Mouse (Mus musculus): ENCODE results near the gene Prkacb. TPM values are rescaled to one million over a fixed set of nuclear protein-coding genes. Genes with fewer than 3 reads are reported as not detected.

Prkacb gene
- total RNA-seq (2015) (47.3 and 50.7 TPM in 2 replicates), total RNA-seq (2017) (58.2 and 59.8 TPM in 2 replicates)

DNA sequence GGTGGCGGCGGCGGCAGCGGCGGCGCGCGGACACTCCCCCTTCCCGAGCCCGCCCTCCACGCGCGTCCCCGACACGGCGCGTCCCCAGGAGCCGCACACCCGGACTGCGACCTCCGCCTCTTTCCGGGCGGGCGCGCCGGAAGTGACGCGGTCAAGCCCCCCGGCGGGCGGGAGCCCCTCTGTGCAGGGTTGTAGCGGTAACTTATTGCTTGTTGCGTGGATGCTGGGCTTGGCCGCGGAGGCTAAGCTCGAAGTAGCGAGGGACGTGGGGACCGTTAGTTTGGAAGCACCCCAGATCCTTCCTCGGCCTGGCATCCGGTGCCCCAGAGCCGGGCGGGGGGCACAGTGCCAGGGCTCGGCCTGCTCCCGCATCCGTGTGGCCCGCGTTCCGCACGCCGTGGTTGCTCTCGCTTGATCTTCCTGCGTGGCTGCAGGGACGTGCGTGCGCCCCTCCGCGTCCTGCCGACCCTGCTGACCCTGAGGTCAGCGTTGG lies at the start of gene Prkacb:
Gene Prkacb (minus strand): TSS at position 90 of the 493 bp plus-strand sequence.
- ATAC-seq (ENCODE audit: poor library complexity, severe bottlenecking), result peak; percentile 89

DNA sequence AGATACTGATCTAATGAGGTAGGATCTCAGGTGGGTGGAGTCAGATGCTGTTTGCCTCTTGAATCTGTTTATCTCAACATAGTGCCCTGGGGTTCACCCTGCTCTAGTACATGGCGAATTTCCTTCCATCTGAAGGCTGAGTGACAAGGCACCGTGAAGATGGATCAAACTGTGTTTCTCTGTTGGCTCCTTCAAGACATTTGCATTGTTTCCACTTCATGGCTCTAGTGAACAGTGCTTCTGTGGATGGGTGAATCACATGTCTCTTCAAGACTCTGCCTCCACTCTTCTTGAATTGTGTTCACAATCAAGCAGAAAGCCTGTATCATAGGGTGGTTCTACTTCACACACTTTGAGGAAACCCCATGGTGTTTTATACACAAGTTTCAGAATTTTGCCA lies 47.5 kb upstream of the Prkacb start:
- no peak for ATAC-seq (ENCODE audit: poor library complexity, severe bottlenecking)

DNA sequence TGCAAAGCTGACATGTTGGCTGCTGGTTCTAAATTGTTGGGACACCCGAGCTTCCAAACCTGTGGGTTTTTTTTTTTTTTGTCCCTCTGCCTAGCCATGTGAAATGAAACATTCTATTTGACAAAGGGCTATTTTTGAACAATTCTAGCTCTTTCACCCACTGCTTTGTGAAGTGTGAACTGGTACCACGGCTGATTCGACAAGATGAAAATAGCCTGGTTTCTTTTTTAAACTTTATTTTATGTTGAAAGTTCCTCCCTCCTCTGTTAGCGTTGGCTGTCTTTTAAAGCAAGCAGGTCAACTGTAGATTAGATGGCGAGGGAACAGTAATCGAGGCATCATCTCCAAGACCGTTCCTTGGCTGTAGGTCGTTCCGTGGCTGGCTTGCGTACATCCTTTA lies 44.6 kb upstream of the Prkacb start:
- no peak for ATAC-seq (ENCODE audit: poor library complexity, severe bottlenecking)

DNA sequence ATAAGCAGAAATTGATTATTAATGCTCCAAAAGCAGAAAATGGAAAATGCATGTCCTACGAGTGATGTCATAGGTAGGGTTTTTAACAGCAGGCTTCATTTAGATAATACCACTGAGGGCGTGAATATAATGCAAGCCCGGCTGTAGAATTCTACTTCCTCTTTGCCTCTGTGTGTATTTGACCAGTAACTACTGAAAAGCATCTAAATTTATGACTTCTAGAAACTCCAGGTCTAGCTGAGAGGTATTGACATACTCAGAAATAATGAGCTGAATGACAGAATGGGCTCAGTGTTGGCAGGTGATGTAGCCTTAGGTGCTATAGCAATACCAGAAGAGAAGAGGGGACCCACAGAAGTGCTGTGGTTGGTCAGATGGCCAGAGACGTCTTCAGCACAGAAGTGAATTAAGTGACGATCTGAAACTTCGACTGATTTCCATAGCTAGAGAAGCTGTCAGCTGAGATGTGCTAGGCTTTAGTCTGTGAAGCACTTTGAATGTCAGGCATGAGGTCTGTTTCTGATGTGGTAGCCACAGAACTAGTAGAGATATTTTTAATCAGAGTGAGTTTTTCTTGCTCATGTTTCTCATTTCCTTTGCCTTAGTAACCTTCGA lies 41.8 kb upstream of the Prkacb start:
- no peak for ATAC-seq (ENCODE audit: poor library complexity, severe bottlenecking)

DNA sequence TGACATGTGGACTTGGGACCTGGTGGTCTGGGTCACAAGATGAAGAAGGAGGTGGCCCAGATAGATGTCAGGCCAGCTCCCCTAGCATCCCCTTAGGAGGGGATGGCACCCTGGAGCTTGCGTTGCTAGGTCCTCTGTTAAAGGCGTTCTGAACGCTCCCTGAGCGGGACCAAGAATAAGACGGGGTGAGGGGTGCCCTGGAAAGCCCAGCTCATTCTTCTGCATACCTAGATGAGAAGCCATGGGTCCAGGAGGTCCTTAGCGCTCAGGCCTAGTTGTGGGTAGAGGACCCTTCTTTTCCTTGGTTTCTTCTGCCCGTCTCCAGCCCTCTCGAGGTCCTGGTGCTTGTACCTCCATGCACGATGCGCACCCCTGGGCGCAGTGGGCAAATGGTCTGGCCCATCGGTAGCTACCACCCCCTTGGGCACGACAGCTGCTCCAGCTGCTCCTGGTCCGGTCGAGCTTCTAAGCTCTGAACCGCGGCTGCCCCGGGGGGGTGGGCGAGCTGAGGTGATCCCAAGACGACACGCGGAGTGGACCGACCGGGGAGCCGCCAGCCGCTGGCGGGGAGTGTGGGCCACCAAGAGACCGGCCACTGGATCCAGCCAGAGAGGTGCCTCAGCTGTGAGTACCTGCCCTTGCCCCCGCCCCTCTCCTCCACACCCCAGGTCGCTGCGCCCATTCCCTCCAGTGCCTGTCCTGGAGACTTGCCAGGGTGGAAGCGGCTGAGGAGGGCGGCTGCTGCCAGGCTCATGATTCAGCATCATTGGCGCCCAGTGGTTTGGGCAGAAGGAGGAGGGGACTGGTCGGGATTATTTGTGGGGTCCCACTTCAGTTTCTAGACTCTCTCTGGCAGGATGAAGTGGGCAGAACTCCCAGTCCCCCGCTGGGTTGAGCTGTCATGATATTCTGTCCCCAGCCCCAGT lies 39.4 kb upstream of the Prkacb start, which contains the start of gene Ttll7:
Gene Ttll7 (plus strand): TSS at position 402 of the 926 bp plus-strand sequence.
- peak; percentile 66; the same call in 1 of the 2 replicates for ATAC-seq (ENCODE audit: poor library complexity, severe bottlenecking)

DNA sequence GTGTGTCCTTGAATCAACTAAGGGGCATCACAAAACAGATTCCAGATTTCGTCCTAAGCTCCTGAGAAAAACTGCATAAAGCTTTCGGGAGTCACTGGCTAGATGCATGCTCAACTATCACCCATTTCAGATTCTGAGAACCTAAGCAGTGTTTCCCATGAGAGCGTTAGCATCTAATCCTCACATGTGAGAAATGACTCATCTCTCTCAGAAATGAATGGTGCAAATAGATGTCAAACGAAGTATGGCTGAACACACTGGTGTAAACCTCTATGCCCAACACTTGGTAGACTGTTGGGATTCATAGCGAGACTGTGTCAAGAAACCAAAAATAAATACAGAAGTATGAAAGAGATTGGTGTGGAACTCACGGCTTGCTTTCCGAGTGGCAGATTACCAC lies 36.6 kb upstream of the Prkacb start:
- no peak for ATAC-seq (ENCODE audit: poor library complexity, severe bottlenecking)

DNA sequence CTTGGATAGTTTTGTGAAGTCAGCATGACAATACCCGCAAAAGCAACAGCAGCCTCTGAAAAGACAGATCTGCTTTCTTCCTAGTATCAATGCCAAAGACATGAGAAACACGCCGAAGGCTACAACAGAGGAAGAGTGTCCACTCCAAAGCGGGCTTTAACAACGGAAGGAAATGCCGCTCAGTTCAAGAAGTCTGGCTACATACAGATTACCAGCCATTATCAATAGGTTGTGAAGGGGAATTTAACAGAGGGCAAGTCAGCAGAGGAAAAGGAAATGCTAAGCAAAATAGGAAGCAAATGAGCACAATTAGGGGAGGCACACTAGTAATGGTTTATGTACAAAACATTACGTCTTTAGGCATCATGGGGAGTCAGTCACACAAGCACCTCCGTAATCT lies 35.3 kb upstream of the Prkacb start:
- no peak for ATAC-seq (ENCODE audit: poor library complexity, severe bottlenecking)

DNA sequence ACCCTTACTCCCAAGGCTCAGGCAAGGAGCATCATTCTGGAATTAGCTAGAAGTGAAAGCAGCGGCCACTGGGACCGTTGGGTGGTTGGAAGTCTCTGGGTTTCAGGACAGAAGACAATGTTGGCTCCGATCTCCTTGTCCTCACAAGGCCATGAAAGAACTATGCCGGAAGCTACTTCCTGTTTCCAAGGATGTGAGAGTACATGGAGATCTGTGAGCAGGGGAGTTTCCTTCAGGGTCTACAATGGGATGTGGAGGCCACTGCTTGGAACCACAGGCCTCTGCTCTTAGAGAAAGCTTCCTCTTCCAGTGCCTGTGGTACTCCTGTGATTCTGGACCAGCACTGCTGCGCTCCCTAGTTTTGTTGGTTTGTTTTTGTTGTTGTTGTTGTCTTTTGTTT lies 33.4 kb upstream of the Prkacb start:
- no peak for ATAC-seq (ENCODE audit: poor library complexity, severe bottlenecking)

DNA sequence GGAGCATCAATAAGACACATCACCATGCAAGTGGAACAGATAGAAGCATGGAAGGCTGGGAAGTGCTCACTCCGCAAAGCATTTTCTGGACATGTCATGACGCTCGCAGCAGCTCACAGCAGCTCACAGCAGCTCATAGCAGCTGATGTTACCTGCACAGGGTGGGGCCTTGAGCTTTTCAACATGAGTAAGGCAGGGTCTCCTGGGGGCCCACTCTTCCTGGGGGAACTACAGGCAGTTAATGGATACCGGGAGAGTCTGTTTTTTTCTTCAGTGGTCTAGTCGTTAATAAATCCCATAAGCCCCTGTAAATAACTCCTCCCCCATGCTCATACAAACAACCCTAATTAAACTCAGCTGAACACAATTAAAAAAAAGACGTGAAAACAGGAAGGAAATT lies 30.7 kb upstream of the Prkacb start:
- no peak for ATAC-seq (ENCODE audit: poor library complexity, severe bottlenecking)

DNA sequence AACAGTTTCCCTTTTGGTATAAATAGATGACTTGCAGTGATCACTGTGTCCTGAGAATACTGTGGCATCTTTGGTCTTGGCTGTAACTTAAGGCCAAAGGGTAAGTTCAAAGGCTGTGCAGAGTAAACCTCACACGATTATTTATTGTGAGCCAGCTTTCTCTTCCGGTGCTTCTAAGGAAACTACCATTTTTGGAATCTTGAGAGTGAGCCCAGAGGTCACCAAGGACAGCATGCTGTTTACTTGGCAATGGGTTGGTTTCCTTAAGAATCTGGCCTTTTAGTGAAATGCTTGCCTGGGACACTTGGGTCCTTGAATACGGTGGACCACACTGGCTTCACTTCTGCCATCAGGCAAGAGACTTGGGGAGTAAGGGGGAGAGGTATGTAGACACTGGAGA lies 30.0 kb upstream of the Prkacb start:
- ATAC-seq (ENCODE audit: poor library complexity, severe bottlenecking), result no peak

DNA sequence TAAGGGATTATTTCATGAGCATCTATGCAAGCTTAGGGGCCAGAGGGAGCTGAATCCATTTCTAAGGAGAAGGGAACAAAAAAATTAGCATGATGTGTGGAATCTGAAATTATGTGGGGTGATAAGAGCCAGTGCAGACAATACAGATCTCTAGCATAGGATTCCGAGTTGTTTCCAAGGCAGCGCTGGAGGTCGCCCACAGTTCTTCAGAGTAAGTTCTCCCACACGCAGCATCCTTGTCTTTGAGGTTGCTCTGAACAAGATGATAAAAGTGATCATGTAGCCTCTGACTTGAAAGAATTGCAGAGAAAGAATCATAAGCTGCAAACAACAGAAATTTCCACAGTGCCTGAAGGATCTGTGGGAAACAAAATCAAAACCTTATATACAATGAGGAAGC lies 7.9 kb upstream of the Prkacb start:
- no peak for ATAC-seq (ENCODE audit: poor library complexity, severe bottlenecking)

DNA sequence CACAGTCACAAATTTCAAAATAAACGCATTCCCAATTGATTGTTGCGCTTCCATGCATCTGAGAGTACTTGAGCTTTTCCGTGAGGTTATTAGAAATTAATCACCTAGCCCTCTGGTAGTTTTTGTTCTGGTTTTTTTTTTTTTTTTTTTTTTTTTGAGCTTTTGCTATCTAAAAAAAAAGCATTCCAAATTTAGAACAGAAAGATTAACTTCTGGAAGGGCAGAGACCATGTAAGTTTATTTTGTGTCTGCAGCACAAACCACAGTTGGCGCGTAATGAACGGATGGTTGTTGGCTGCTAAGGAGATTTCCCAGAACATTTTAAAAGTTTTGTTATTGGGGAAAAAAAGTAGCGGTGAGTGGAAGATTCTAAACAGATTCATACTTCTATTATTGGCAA lies 834 bp upstream of the Prkacb start:
- ATAC-seq (ENCODE audit: poor library complexity, severe bottlenecking), result no peak

DNA sequence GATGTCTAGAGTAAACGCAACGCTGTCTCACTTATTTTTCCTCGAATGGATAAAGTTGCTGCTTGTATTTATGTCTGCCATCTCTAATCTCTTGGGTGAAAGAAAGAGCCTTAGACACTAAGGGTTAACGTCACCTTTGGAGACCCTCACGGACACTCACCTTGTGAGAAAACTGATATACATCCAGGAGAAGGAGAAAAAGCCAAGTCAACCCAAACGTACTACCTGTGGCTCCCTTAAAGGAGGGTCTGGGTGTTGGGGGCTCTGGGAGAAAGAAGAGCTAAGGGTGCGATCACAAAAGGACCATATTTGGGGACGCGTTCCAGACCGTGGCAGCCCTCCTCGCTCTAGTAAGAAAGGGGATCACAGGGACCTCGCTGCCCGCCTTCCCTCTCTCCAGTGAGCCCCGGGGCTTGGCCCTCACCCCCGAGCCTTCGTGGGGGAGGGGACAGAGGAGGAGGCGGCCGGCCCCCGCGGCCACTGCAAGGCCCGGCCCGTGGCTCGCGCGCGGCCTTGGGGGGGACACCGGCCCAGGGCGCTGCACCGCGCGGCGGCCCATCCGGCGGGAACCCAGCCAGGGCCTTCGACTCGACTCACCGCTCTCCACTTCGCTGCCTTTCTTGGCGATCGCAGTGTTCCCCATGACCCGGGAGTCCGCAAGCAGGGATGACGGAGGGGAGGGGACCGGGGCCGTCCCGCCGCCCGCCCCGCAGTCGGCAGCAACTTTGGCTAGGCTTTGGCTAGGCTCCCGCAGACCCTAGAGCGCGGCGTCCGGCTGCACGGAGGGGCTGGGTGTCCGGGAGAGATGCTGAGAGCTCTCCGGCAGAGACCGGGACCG lies 530 bp downstream of the Prkacb start:
- ATAC-seq (ENCODE audit: poor library complexity, severe bottlenecking), result peak; percentile 39

DNA sequence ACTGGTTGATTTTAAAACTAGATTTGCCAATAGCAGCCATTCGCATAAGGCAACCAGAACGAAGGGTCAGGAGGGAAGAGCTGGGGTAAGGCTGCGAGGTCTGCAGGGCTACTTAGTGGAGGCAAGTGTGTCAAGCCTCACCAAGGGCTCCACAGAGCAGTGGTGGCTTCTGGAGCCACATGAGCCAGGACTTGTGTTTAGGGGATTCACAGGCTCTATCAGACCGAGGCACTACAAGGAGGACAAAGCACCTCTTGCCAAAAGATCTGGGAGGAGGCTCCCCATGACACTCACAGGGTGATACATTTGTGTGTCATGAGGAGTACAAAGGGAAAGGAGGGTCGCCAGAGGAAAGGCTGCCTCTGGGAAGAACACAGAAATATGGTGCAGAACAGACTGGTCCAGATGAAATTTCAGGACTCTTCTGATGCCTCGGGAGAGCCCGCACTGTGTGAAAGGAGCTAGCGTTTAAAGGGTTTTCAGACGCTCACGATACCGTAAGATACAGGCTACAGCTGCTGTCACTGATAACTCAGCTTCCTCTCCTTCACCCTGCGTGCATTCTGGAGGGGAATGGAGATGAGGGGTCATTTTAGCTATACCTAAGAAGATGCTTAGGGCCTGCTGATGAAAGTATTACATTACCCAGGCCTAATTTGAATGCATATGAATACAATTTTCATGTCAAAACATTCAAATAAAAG lies 19.1 kb downstream of the Prkacb start:
- ATAC-seq (ENCODE audit: poor library complexity, severe bottlenecking), result peak; percentile 45

DNA sequence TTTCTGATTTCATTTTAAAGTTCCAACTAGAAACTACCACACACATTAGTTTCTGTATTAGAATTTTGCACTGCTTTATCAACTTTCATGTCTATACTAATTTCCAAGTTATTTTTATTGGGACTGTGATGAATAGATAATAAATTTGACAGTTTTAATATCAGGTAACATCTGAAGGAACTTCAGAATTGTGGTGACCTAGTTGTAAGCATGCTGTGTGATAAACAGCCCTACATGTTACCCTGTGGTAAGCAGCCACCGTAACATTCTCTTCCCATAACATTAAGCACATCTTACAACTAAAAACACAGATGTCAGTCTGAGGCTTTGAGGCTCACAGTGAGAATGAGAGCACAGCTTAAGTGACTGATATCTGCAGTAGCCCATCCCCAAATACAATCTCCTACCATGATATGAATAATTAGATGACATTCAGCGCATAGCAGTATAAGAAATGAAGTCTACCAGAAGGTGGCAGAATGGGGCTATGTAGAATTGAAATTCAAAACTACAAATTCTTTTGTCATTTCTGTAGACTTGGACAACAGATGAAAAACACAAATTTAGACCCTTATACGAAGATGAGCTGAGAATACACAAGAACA lies 20.5 kb downstream of the Prkacb start:
- no peak for ATAC-seq (ENCODE audit: poor library complexity, severe bottlenecking)

DNA sequence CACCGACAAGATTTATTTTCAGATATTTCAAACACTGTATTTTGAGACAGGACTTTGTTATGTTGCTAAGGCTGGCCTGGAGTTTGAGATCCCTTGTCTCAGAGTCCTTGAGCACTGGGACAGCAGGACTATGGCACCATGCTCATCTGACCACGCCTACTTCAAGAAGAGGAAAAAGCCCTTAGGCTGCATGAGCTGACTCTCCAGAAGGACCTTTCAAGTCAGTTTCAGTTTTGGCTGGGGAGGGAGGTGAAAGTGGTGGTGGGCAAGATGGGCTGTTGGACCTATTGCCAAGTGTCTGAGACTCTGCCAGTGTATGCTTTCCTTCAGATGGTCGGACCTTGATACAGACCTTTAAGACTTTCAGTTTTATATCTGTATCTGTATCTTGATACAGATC lies 28.6 kb downstream of the Prkacb start:
- ATAC-seq (ENCODE audit: poor library complexity, severe bottlenecking), result peak; percentile 45

DNA sequence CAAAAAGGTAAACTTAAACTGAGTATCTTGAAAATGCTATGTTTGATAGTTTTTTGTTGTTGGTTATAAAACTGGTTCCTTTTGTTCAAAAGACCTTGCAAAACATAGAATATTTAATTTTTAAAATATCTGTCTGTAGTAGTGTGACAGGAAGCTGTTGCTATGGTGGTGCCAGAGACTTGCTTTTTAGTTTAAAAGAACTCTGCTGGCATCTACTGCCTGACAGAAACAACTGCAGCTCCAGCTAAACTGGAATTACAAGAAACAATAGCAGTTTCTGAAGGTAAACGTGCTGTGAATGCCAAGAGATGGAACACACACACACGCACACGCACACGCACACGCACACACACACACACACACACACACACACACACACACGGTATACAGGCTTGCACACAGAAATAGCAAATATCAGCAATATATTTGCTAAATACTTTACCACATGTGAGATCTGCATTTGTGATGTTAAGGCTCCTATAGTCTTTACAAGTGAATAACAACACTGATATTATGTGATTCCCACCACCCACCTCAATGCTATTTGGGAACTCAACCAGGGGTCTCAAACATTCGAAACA lies 29.1 kb downstream of the Prkacb start:
- peak; percentile 48 for ATAC-seq (ENCODE audit: poor library complexity, severe bottlenecking)

DNA sequence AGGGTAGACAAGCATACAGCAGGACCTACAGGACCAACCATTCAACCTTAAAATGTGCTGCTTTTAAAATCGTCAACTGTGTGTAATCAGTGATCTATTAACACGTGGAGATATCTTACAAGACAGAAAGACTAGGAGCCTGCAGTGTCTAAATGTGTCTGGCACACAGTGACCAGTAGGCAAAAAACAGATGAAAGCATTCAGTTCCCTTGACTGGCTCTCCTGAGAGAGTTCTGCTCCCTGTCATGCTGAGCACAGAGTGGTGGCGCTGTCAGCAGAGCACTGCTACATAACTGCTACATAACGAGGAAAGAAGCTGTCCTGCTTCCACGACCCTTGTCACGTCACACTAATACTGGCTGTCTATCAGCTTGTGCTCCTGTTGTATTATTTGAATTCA lies 30.2 kb downstream of the Prkacb start:
- ATAC-seq (ENCODE audit: poor library complexity, severe bottlenecking), result no peak

DNA sequence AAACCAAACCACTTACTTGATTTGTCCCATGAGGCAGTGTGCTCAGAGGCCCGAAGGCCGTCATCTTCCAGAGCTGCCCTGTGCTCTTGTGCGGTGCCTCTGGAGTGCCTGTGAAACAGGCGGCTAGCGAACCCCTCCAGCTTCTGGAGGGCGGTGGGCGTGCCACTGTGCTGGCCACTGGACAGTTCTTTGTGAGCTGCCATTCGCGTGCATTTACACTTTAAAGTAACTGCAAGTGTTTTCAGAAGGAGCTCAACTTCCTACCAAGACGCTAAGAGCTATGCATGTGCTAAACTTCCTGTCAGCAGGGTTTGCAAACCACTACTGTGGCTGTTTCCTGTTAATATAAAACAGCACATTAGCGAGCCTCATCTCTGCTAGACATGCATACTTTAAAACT lies 31.7 kb downstream of the Prkacb start:
- peak; percentile 76 for ATAC-seq (ENCODE audit: poor library complexity, severe bottlenecking)

DNA sequence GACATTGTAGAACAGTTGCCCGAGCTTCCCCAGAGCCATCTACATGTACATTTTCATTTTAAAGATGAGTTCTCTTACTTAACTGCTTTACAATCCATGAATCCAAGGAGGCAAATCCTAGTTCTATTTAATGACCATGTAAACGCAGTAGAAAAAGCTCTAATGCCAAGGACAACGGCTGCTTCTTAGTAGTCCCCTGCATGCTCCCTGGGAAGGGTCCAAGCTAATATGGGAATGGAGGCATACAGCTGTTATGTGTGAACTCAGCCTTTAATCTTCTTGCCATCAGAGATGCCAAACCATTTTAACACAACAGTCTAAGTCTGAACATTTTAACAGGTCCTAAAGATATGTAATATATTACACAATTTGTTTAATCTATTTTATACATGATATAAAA lies 32.5 kb downstream of the Prkacb start:
- ATAC-seq (ENCODE audit: poor library complexity, severe bottlenecking), result no peak
